Mouse (Mus musculus): ENCODE measurements around the gene Commd3.

The Commd3 gene

DNA sequence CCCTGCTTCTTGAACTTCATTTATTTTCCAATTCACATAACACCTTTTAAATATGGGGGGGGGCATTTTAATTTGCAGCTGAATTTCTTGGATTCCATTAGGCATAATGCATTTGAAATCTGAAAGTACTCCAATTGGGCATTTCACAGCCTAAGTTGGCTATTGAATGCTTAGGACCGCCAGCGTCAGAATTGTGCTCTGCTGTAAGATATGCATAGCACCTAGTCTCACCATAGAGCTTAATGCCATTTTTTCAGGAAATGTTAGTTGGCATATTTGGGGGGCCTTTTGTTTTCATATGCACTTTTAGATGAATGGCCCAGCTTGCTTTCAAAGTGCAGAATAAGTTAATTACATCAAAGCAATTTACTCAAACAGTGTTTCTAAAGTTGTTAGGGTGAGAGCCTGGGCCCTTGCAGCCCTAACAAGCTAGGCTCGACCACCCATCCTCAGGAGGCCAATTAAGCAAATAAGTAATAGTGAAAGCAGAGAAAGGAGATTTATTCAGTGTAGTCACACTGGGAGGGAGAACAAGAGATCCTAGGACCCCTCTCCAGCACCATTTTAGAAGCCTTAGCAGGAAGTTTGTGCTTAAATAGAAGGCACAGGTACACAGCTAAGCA, 50.1 kb downstream of the Commd3 start:
- no peak for DNase-seq (ENCODE audit: low spot score)

DNA sequence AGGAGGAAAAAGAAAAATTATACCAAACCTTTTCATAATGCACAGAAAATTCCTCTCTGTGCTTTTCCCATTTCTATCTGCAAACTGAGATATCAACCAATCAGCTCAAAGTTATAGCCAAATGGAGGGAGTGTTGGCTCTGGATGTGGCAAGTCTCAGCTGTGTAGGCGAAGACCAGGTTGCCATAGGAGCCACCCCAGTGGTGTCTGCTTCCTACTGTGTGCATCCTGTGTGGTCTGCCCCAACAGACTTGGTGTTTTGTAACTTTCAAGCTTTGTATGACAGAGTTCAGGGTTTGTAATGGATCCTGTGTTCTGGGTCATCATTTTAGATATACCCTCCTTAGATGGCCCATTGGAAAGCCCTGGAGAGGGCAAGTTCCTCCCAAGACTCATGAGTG, 52.3 kb downstream of the Commd3 start:
- DNase-seq (ENCODE audit: low spot score), result no peak

Measured in MN1 (cell line).